Mouse (Mus musculus): ENCODE data around the gene S100b. TPM values are rescaled to one million over a fixed set of nuclear protein-coding genes. Genes with fewer than 3 reads are reported as not detected.

S100b gene
- polyA plus RNA-seq, 1 experiment from 2014 or later = 7.4 TPM

DNA sequence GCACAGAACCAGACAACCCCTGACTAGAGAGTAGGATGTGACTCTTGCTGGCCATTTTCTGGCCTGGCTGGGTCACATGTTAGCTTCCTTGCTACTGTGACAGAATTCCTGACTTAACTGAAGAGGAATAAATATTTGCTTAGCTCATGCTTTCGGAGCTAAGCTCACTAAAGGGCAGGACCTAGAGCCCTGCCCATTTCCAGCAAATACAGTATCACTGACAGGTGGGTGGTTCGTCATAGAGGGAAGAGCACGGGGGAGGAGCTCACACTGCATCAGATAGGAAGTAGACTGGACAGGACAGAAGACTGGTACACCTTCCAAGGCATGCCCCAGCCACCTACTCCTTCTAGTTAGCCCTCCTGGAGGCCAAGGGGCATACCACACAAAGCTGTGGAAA lies 7.8 kb downstream of the S100b start:
- WGBS = 88% methylated on average over 3 of the region's 3 CpGs
- Histone ChIP-seq H3K4me2 (no peak overlapping the region), H3K9me3 (replicated peaks) (no peaks in the 10 kb centered on the region), H3K4me1 (no peaks in the 10 kb centered on the region), H3K4me3 (replicated peaks) (no peak overlapping the region), H3K9ac (replicated peaks) (no peak overlapping the region), H3K27ac (replicated peaks) (no peak overlapping the region), H3K27me3 (replicated peaks) (no peaks in the 10 kb centered on the region), H3K36me3 (peaks cover 27% of the 10 kb centered on the region)
- 0 out of 2 replicates have a peak, but pooled peaks have one; percentile 29 for ATAC-seq (ENCODE audit: low FRiP score)

DNA sequence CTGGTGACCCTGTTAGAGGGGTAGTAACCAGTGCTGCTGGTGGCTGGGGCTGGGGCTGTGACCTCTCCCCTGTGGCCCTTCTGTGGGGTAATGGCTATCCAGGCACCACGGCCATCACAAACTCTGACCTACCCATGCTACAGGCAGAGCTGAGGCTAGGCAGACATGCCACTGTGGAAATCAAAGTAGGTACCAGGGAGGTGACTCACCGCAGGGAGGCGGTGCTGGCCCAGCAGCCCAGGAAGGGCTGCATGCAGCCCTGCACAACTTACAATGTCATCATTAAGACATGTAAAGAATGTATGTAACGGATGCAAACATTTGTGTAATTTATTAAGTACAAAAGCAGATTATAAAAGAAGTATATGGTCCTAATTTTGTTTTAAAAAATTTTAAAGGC lies 8.8 kb downstream of the S100b start:
- H3K9ac ChIP-seq (replicated peaks) = no peak overlapping the region
- no peak overlapping the region for H3K4me3 ChIP-seq (replicated peaks)
- no peaks in the 10 kb centered on the region for H3K27me3 ChIP-seq (replicated peaks)
- ATAC-seq (ENCODE audit: low FRiP score) = no peak
- peaks cover 34% of the 10 kb centered on the region for H3K36me3 ChIP-seq
- H3K4me2 ChIP-seq = no peak overlapping the region
- H3K9me3 ChIP-seq (replicated peaks) = no peaks in the 10 kb centered on the region
- no peak overlapping the region for H3K27ac ChIP-seq (replicated peaks)
- no peaks in the 10 kb centered on the region for H3K4me1 ChIP-seq
- 78% methylated on average over 4 of the region's 4 CpGs for WGBS

GRCm38 (mm10) chr10:76271238-76271637 lies 17.6 kb downstream of the S100b start:
- Histone ChIP-seq H3K9me3 (replicated peaks) (no peaks in the 10 kb centered on the region), H3K27ac (replicated peaks) (no peak overlapping the region), H3K27me3 (replicated peaks) (no peaks in the 10 kb centered on the region), H3K4me1 (no peaks in the 10 kb centered on the region), H3K4me2 (no peak overlapping the region), H3K36me3 (peaks cover 89% of the 10 kb centered on the region), H3K4me3 (replicated peaks) (no peak overlapping the region), H3K9ac (replicated peaks) (no peak overlapping the region)
- ATAC-seq (ENCODE audit: low FRiP score) = no peak
- WGBS = 55% methylated on average over 8 of the region's 8 CpGs

- Histone ChIP-seq H3K27ac (replicated peaks) (no peak overlapping the region), H3K4me1 (no peaks in the 10 kb centered on the region), H3K36me3 (peaks cover 86% of the 10 kb centered on the region), H3K9me3 (replicated peaks) (no peaks in the 10 kb centered on the region), H3K4me2 (no peak overlapping the region), H3K4me3 (replicated peaks) (no peak overlapping the region), H3K9ac (replicated peaks) (no peak overlapping the region), H3K27me3 (replicated peaks) (no peaks in the 10 kb centered on the region)
- WGBS = 80% methylated on average over 10 of the region's 10 CpGs
- no peak for ATAC-seq (ENCODE audit: low FRiP score)
Observed at GRCm38 (mm10) chr10:76275256-76275655, 21.6 kb downstream of the S100b start.

- Histone ChIP-seq H3K27ac (replicated peaks) (no peak overlapping the region), H3K4me2 (no peak overlapping the region), H3K4me1 (no peaks in the 10 kb centered on the region), H3K4me3 (replicated peaks) (no peak overlapping the region), H3K36me3 (peaks cover 83% of the 10 kb centered on the region), H3K27me3 (replicated peaks) (no peaks in the 10 kb centered on the region), H3K9me3 (replicated peaks) (no peaks in the 10 kb centered on the region), H3K9ac (replicated peaks) (no peak overlapping the region)
- ATAC-seq (ENCODE audit: low FRiP score) = no peak
- 79% methylated on average over 5 of the region's 5 CpGs for WGBS
Observed at GRCm38 (mm10) chr10:76278541-76279097, 25.0 kb downstream of the S100b start.

DNA sequence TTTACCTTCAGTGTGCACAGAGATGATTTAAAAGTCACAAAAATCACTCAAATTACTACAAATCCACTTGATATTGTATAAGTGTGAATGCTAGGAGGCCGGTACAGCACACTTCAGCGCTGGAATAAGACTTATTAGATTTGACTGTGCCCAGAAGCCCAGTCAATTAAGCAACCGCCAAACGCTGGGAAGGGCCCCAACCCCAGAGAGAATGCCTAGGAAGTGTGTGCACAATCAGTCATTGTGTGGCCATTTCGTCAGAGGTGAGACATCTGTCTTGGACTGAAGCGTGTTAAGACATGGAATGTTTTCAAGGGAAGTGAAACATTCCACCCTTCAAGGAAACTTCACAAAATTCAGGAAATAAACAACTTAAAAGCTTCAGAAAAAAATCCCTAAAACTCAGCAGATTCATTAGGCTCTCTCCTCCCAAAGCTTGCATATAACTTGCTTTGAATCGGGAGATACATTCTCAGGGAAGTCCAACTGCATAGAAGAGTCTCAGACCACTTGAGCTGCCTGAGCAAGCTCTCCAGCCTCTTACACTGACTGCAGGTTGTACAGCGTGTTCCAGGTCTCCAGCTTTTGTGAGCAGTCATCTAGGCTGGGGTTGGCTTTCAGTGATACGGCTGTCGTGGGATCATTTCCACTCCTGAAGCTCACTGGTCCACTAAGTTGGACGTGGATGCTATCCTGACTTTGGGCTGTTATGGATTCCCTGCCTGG lies 34.8 kb downstream of the S100b start:
- H3K36me3 ChIP-seq = peaks cover 95% of the 10 kb centered on the region
- H3K9me3 ChIP-seq (replicated peaks) = no peaks in the 10 kb centered on the region
- H3K4me2 ChIP-seq = no peak overlapping the region
- no peak overlapping the region for H3K4me3 ChIP-seq (replicated peaks)
- H3K4me1 ChIP-seq = no peaks in the 10 kb centered on the region
- no peak overlapping the region for H3K9ac ChIP-seq (replicated peaks)
- 80% methylated on average over 11 of the region's 11 CpGs for WGBS
- H3K27me3 ChIP-seq (replicated peaks) = no peaks in the 10 kb centered on the region
- no peak overlapping the region for H3K27ac ChIP-seq (replicated peaks)
- ATAC-seq (ENCODE audit: low FRiP score) = no peak

- WGBS = 89% methylated on average over 5 of the region's 5 CpGs
- no peak for ATAC-seq (ENCODE audit: low FRiP score)
- Histone ChIP-seq H3K36me3 (peaks cover 95% of the 10 kb centered on the region), H3K9me3 (replicated peaks) (no peaks in the 10 kb centered on the region), H3K27ac (replicated peaks) (no peak overlapping the region), H3K9ac (replicated peaks) (no peak overlapping the region), H3K4me1 (no peaks in the 10 kb centered on the region), H3K4me2 (no peak overlapping the region), H3K27me3 (replicated peaks) (no peaks in the 10 kb centered on the region), H3K4me3 (replicated peaks) (no peak overlapping the region)
Observed at GRCm38 (mm10) chr10:76289052-76289451, 35.4 kb downstream of the S100b start.

GRCm38 (mm10) chr10:76289936-76290671 lies 36.5 kb downstream of the S100b start:
- H3K36me3 ChIP-seq = peaks cover 96% of the 10 kb centered on the region

GRCm38 (mm10) chr10:76293222-76293621 lies 39.6 kb downstream of the S100b start:
- H3K9ac ChIP-seq (replicated peaks) = no peak overlapping the region
- no peak overlapping the region for H3K27ac ChIP-seq (replicated peaks)
- H3K9me3 ChIP-seq (replicated peaks) = no peaks in the 10 kb centered on the region
- no peaks in the 10 kb centered on the region for H3K27me3 ChIP-seq (replicated peaks)
- WGBS = 96% methylated on average over 4 of the region's 4 CpGs
- ATAC-seq (ENCODE audit: low FRiP score) = no peak
- H3K4me3 ChIP-seq (replicated peaks) = no peak overlapping the region
- H3K4me1 ChIP-seq = no peaks in the 10 kb centered on the region
- H3K36me3 ChIP-seq = peaks cover 94% of the 10 kb centered on the region
- H3K4me2 ChIP-seq = no peak overlapping the region

More at GRCm38 (mm10) chr10:76289936-76290671, 36.5 kb downstream of the S100b start:
- H3K4me1 ChIP-seq = no peaks in the 10 kb centered on the region
- no peak overlapping the region for H3K27ac ChIP-seq (replicated peaks)
- H3K4me3 ChIP-seq (replicated peaks) = no peak overlapping the region
- H3K9me3 ChIP-seq (replicated peaks) = no peaks in the 10 kb centered on the region
- H3K9ac ChIP-seq (replicated peaks) = no peak overlapping the region
- no peak for ATAC-seq (ENCODE audit: low FRiP score)
- no peak overlapping the region for H3K4me2 ChIP-seq
- 91% methylated on average over 3 of the region's 3 CpGs for WGBS
- H3K27me3 ChIP-seq (replicated peaks) = no peaks in the 10 kb centered on the region

- Histone ChIP-seq H3K27me3 (replicated peaks) (no peaks in the 10 kb centered on the region), H3K36me3 (peaks cover 79% of the 10 kb centered on the region), H3K4me3 (replicated peaks) (no peak overlapping the region), H3K9me3 (replicated peaks) (no peaks in the 10 kb centered on the region), H3K9ac (replicated peaks) (no peak overlapping the region), H3K4me2 (no peak overlapping the region), H3K4me1 (no peaks in the 10 kb centered on the region), H3K27ac (replicated peaks) (no peak overlapping the region)
- 92% methylated on average over 5 of the region's 5 CpGs for WGBS
- ATAC-seq (ENCODE audit: low FRiP score) = no peak
Observed at GRCm38 (mm10) chr10:76300133-76300532, 46.5 kb downstream of the S100b start.

DNA sequence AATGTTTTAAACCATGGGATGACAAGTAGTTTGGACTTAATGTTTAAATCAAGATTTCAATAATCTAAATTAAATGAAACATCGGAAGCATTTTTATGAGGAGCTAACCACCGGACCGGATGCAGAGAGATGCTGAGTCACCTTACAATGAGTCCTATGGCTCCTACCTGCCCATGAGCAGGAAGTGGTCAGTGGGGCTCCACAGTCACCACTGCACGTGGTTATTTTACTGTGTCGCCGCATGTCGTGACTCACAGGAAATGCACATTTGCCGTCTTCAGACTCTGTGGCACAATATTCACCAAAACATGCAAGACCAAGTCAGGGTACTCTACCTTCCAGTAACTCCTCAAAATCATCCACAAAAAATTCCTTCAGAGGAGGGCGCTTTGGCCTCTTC lies 53.1 kb downstream of the S100b start:
- Histone ChIP-seq H3K27ac (replicated peaks) (no peak overlapping the region), H3K4me1 (no peaks in the 10 kb centered on the region), H3K9me3 (replicated peaks) (no peaks in the 10 kb centered on the region), H3K4me2 (no peak overlapping the region), H3K36me3 (peaks cover 64% of the 10 kb centered on the region), H3K27me3 (replicated peaks) (no peaks in the 10 kb centered on the region), H3K4me3 (replicated peaks) (no peak overlapping the region), H3K9ac (replicated peaks) (no peak overlapping the region)
- WGBS = 88% methylated on average over 9 of the region's 9 CpGs
- ATAC-seq (ENCODE audit: low FRiP score) = no peak
